Mouse (Mus musculus): Measurements from ENCODE around the gene Gm6588. TPM values are rescaled to one million over a fixed set of nuclear protein-coding genes. Genes with fewer than 3 reads are reported as not detected.
"Not testable (repeated sequence)": the region's sequence is repeated elsewhere in the genome, so short reads cannot be mapped to it uniquely, and the experiment has no call there.

The Gm6588 gene
- total RNA-seq (2014; fragmentation: Nextera tagmentation) (not detected in 2 replicates), total RNA-seq (2017) (not detected in 2 replicates)

- ATAC-seq (replicated peaks; ENCODE audit: low FRiP score, low TSS enrichment, poor library complexity, severe bottlenecking): no peak
Measured at GRCm38 (mm10) chr5:112448747-112449440, at the start of gene Gm6588. Gene Gm6588, plus strand, starts transcription at chr5:112449426.

GRCm38 (mm10) chr5:112402437-112402836 lies 46.8 kb upstream of the Gm6588 start:
- no peak for ATAC-seq (replicated peaks; ENCODE audit: low FRiP score, low TSS enrichment, poor library complexity, severe bottlenecking)

GRCm38 (mm10) chr5:112406017-112406416 lies 43.2 kb upstream of the Gm6588 start:
- peak; percentile 68; the same call in 1 of the 2 replicates for ATAC-seq (replicated peaks; ENCODE audit: low FRiP score, low TSS enrichment, poor library complexity, severe bottlenecking)

GRCm38 (mm10) chr5:112409274-112409673 lies 40.0 kb upstream of the Gm6588 start:
- no peak for ATAC-seq (replicated peaks; ENCODE audit: low FRiP score, low TSS enrichment, poor library complexity, severe bottlenecking)

GRCm38 (mm10) chr5:112411072-112411471 lies 38.2 kb upstream of the Gm6588 start:
- ATAC-seq (replicated peaks; ENCODE audit: low FRiP score, low TSS enrichment, poor library complexity, severe bottlenecking): no peak

- ATAC-seq (replicated peaks; ENCODE audit: low FRiP score, low TSS enrichment, poor library complexity, severe bottlenecking): no peak
Measured at GRCm38 (mm10) chr5:112411514-112412335, 37.5 kb upstream of the Gm6588 start.

GRCm38 (mm10) chr5:112412781-112413180 lies 36.4 kb upstream of the Gm6588 start:
- ATAC-seq (replicated peaks; ENCODE audit: low FRiP score, low TSS enrichment, poor library complexity, severe bottlenecking): not testable (repeated sequence)

- no peak for ATAC-seq (replicated peaks; ENCODE audit: low FRiP score, low TSS enrichment, poor library complexity, severe bottlenecking)
Measured at GRCm38 (mm10) chr5:112416673-112417072, 32.6 kb upstream of the Gm6588 start.

- ATAC-seq (replicated peaks; ENCODE audit: low FRiP score, low TSS enrichment, poor library complexity, severe bottlenecking): no peak
Measured at GRCm38 (mm10) chr5:112418023-112418422, 31.2 kb upstream of the Gm6588 start.

- ATAC-seq (replicated peaks; ENCODE audit: low FRiP score, low TSS enrichment, poor library complexity, severe bottlenecking): no peak
Measured at GRCm38 (mm10) chr5:112419535-112419934, 29.7 kb upstream of the Gm6588 start.

GRCm38 (mm10) chr5:112426635-112427034 lies 22.6 kb upstream of the Gm6588 start:
- ATAC-seq (replicated peaks; ENCODE audit: low FRiP score, low TSS enrichment, poor library complexity, severe bottlenecking): no peak

GRCm38 (mm10) chr5:112427283-112427682 lies 21.9 kb upstream of the Gm6588 start:
- peak; percentile 68; the same call in 1 of the 2 replicates for ATAC-seq (replicated peaks; ENCODE audit: low FRiP score, low TSS enrichment, poor library complexity, severe bottlenecking)

GRCm38 (mm10) chr5:112428944-112429343 lies 20.3 kb upstream of the Gm6588 start:
- peak; percentile 77 for ATAC-seq (replicated peaks; ENCODE audit: low FRiP score, low TSS enrichment, poor library complexity, severe bottlenecking)

- no peak for ATAC-seq (replicated peaks; ENCODE audit: low FRiP score, low TSS enrichment, poor library complexity, severe bottlenecking)
Measured at GRCm38 (mm10) chr5:112431120-112431775, 18.0 kb upstream of the Gm6588 start.

- ATAC-seq (replicated peaks; ENCODE audit: low FRiP score, low TSS enrichment, poor library complexity, severe bottlenecking): no peak
Measured at GRCm38 (mm10) chr5:112432033-112432432, 17.2 kb upstream of the Gm6588 start.

GRCm38 (mm10) chr5:112433004-112433403 lies 16.2 kb upstream of the Gm6588 start:
- peak; percentile 62 for ATAC-seq (replicated peaks; ENCODE audit: low FRiP score, low TSS enrichment, poor library complexity, severe bottlenecking)

- ATAC-seq (replicated peaks; ENCODE audit: low FRiP score, low TSS enrichment, poor library complexity, severe bottlenecking): no peak
Measured at GRCm38 (mm10) chr5:112438535-112438934, 10.7 kb upstream of the Gm6588 start.

GRCm38 (mm10) chr5:112453088-112453487 lies 3.9 kb downstream of the Gm6588 start:
- no peak for ATAC-seq (replicated peaks; ENCODE audit: low FRiP score, low TSS enrichment, poor library complexity, severe bottlenecking)

GRCm38 (mm10) chr5:112454966-112455555 lies 5.8 kb downstream of the Gm6588 start:
- ATAC-seq (replicated peaks; ENCODE audit: low FRiP score, low TSS enrichment, poor library complexity, severe bottlenecking): no peak

GRCm38 (mm10) chr5:112459903-112460302 lies 10.7 kb downstream of the Gm6588 start:
- no peak for ATAC-seq (replicated peaks; ENCODE audit: low FRiP score, low TSS enrichment, poor library complexity, severe bottlenecking)

All from megakaryocyte-erythroid progenitor cell, adult 5-6 weeks (primary cell).